Mouse (Mus musculus): Measurements from ENCODE around the gene Pde6g. TPM values are rescaled to one million over a fixed set of nuclear protein-coding genes. Genes with fewer than 3 reads are reported as not detected.

Pde6g gene
- total RNA-seq (2012; rRNA removed), result not detected in 2 replicates

DNA sequence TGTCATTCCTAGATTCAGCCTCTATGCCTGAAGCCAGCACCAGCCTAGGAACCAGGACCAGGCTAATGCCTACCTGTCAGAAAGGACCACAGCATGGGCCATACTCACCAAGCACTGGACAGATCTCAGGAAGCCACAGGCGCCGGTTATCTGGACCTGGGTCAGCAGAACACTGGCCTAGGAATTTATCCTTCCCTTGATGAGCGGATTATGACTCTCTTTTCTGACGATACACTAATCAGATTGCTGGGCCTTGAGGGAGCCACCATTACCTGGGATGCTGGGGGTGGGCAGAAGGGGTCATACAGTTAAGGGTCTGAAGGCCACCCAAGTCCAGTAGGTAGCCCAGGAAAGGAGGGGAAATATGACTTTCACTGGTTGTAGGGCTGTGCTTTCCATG is at the start of gene Pde6g:
TSS of gene Pde6g (minus strand) at position 195 of the 400 bp plus-strand sequence.
- DNase-seq (ENCODE audit: low read depth, low spot score), result no peak
- Histone ChIP-seq H3K27ac (ENCODE audit: insufficient read depth, low read depth, low read length, poor library complexity, severe bottlenecking) (no peak within 1 kb of the TSS), H3K4me1 (ENCODE audit: control insufficient read depth in 2 of 2, insufficient read depth in 2 of 2, low read length in 2 of 2, poor library complexity in 1 of 2) (peaks cover 0 to 3% of the 10 kb centered on the region in 2 experiments; a peak in 1 of 4 replicates), H3K4me3 (ENCODE audit: insufficient read depth in 1 of 2, low read depth in 1 of 2, low read length in 2 of 2, poor library complexity in 1 of 2, severe bottlenecking in 1 of 2) (no peak within 1 kb of the TSS), H3K9me3 (ENCODE audit: control insufficient read depth, insufficient read depth, low read depth, low read length) (no peaks in the 10 kb centered on the region), H3K9ac (ENCODE audit: insufficient read depth, low read depth, low read length, poor library complexity, severe bottlenecking) (no peak within 1 kb of the TSS), H3K36me3 (ENCODE audit: control insufficient read depth, insufficient read depth, low read length, poor library complexity, severe bottlenecking) (peaks cover 2% of the 10 kb centered on the region; the same call in 1 of the 2 replicates)
- in situ Hi-C loops (cut with MboI; ENCODE audit: low sequenced_read_pairs in 2 of 2, unreplicated experiment in 2 of 2), result no loop called here
- no peak for TF ChIP-seq MAFK (IDR thresholded peaks at IDR 0.05; ENCODE audit: insufficient read depth, low read depth, low read length)
- no peak for TF ChIP-seq ZC3H11A (IDR thresholded peaks at IDR 0.05; ENCODE audit: borderline replicate concordance, low read depth, low read length)
- no peak for TF ChIP-seq HCFC1 (IDR thresholded peaks at IDR 0.05; ENCODE audit: borderline replicate concordance, insufficient read depth, low read length)
- TF ChIP-seq CHD2 (IDR thresholded peaks at IDR 0.05; ENCODE audit: low read depth, low read length), result no peak
- TF ChIP-seq ZNF384 (IDR thresholded peaks at IDR 0.05; ENCODE audit: low read depth, low read length), result no peak

DNA sequence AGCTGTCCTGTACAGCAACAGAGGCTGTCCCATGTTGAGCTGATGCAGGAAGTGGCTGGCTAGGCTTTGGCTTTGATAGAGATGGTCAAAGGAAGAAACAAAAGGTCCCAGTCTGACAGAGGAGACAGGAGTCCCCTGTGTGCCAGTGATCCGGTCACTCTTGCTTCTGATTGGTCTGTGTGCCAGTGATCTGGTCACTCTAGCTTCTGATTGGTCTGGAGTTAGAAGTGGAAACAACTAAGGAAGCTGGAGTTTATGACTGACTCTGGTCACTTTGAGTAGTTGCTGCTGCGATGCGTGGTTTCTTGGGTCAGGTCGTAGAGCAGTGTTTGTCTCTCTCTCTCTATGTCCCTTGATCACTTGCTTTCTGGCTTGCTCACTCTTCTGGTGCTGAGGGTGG is 48.4 kb upstream of the Pde6g start:
- no peak overlapping the region for H3K4me3 ChIP-seq (ENCODE audit: insufficient read depth in 1 of 2, low read depth in 1 of 2, low read length in 2 of 2, poor library complexity in 1 of 2, severe bottlenecking in 1 of 2)
- in situ Hi-C loops (cut with MboI; ENCODE audit: low sequenced_read_pairs in 2 of 2, unreplicated experiment in 2 of 2), result no loop called here
- no peak for DNase-seq (ENCODE audit: low read depth, low spot score)
- H3K27ac ChIP-seq (ENCODE audit: insufficient read depth, low read depth, low read length, poor library complexity, severe bottlenecking), result no peak overlapping the region
- H3K9me3 ChIP-seq (ENCODE audit: control insufficient read depth, insufficient read depth, low read depth, low read length), result no peaks in the 10 kb centered on the region
- no peak overlapping the region for H3K9ac ChIP-seq (ENCODE audit: insufficient read depth, low read depth, low read length, poor library complexity, severe bottlenecking)
- peaks cover 0 to 2% of the 10 kb centered on the region in 2 experiments; a peak in 1 of 4 replicates for H3K4me1 ChIP-seq (ENCODE audit: control insufficient read depth in 2 of 2, insufficient read depth in 2 of 2, low read length in 2 of 2, poor library complexity in 1 of 2)
- TF ChIP-seq CHD2 (IDR thresholded peaks at IDR 0.05; ENCODE audit: low read depth, low read length) (no peak), ZNF384 (IDR thresholded peaks at IDR 0.05; ENCODE audit: low read depth, low read length) (no peak), ZC3H11A (IDR thresholded peaks at IDR 0.05; ENCODE audit: borderline replicate concordance, low read depth, low read length) (no peak), HCFC1 (IDR thresholded peaks at IDR 0.05; ENCODE audit: borderline replicate concordance, insufficient read depth, low read length) (no peak), MAFK (IDR thresholded peaks at IDR 0.05; ENCODE audit: insufficient read depth, low read depth, low read length) (no peak)
- peaks cover 15% of the 10 kb centered on the region for H3K36me3 ChIP-seq (ENCODE audit: control insufficient read depth, insufficient read depth, low read length, poor library complexity, severe bottlenecking)

DNA sequence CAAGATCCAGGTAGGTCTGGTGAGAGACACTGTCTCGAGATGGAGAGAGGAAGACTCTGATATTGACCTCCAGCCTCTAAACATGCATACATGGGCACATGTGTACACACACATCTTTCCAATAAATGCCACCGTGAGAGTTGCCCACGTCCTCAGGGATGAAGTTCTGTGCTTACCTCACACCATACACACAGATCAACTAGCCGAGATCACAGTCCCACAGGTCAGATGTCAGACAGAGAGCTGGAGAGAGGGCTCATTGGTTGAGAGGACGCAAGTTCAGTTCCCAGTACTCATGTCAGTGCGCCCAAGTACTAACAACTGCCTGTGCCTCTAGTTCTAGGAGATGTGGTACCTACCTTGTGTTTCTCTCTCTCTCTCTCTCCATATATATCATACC is 47.7 kb upstream of the Pde6g start:
- in situ Hi-C loops (cut with MboI; ENCODE audit: low sequenced_read_pairs in 2 of 2, unreplicated experiment in 2 of 2), result no loop called here
- Histone ChIP-seq H3K4me1 (ENCODE audit: control insufficient read depth in 2 of 2, insufficient read depth in 2 of 2, low read length in 2 of 2, poor library complexity in 1 of 2) (peaks cover 0 to 2% of the 10 kb centered on the region in 2 experiments; a peak in 1 of 4 replicates), H3K9ac (ENCODE audit: insufficient read depth, low read depth, low read length, poor library complexity, severe bottlenecking) (no peak overlapping the region), H3K4me3 (ENCODE audit: insufficient read depth in 1 of 2, low read depth in 1 of 2, low read length in 2 of 2, poor library complexity in 1 of 2, severe bottlenecking in 1 of 2) (no peak overlapping the region), H3K27ac (ENCODE audit: insufficient read depth, low read depth, low read length, poor library complexity, severe bottlenecking) (no peak overlapping the region), H3K9me3 (ENCODE audit: control insufficient read depth, insufficient read depth, low read depth, low read length) (no peaks in the 10 kb centered on the region), H3K36me3 (ENCODE audit: control insufficient read depth, insufficient read depth, low read length, poor library complexity, severe bottlenecking) (peaks cover 19% of the 10 kb centered on the region)
- no peak for DNase-seq (ENCODE audit: low read depth, low spot score)
- TF ChIP-seq CHD2 (IDR thresholded peaks at IDR 0.05; ENCODE audit: low read depth, low read length), result no peak
- TF ChIP-seq MAFK (IDR thresholded peaks at IDR 0.05; ENCODE audit: insufficient read depth, low read depth, low read length), result no peak
- no peak for TF ChIP-seq HCFC1 (IDR thresholded peaks at IDR 0.05; ENCODE audit: borderline replicate concordance, insufficient read depth, low read length)
- no peak for TF ChIP-seq ZNF384 (IDR thresholded peaks at IDR 0.05; ENCODE audit: low read depth, low read length)
- TF ChIP-seq ZC3H11A (IDR thresholded peaks at IDR 0.05; ENCODE audit: borderline replicate concordance, low read depth, low read length), result no peak

DNA sequence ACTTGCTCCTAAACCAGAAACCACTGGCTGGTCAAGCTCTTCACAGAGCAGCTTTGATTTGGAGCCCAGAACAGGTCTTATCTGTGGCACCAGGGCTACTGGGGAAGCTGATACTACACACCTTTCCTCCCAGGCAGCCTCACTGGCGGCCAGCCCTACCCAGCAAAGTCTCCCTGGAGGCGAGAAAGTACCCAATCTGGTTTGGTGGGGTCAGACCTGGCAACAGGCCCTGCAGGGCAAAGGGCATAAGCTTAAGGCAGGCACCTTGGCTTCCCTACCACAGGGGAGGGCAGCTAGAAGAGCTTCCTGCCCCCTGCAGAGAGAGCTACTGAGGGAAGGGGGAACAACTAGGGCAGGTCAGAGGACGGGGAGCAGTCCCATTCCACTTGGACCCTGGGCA is 47.1 kb upstream of the Pde6g start:
- H3K4me3 ChIP-seq (ENCODE audit: insufficient read depth in 1 of 2, low read depth in 1 of 2, low read length in 2 of 2, poor library complexity in 1 of 2, severe bottlenecking in 1 of 2), result no peak overlapping the region
- DNase-seq (ENCODE audit: low read depth, low spot score), result no peak
- in situ Hi-C loops (cut with MboI; ENCODE audit: low sequenced_read_pairs in 2 of 2, unreplicated experiment in 2 of 2), result no loop called here
- TF ChIP-seq HCFC1 (IDR thresholded peaks at IDR 0.05; ENCODE audit: borderline replicate concordance, insufficient read depth, low read length), result no peak
- TF ChIP-seq ZNF384 (IDR thresholded peaks at IDR 0.05; ENCODE audit: low read depth, low read length), result no peak
- TF ChIP-seq CHD2 (IDR thresholded peaks at IDR 0.05; ENCODE audit: low read depth, low read length), result no peak
- no peak for TF ChIP-seq MAFK (IDR thresholded peaks at IDR 0.05; ENCODE audit: insufficient read depth, low read depth, low read length)
- TF ChIP-seq ZC3H11A (IDR thresholded peaks at IDR 0.05; ENCODE audit: borderline replicate concordance, low read depth, low read length), result no peak
- H3K36me3 ChIP-seq (ENCODE audit: control insufficient read depth, insufficient read depth, low read length, poor library complexity, severe bottlenecking), result peaks cover 24% of the 10 kb centered on the region
- H3K27ac ChIP-seq (ENCODE audit: insufficient read depth, low read depth, low read length, poor library complexity, severe bottlenecking), result no peak overlapping the region
- H3K9me3 ChIP-seq (ENCODE audit: control insufficient read depth, insufficient read depth, low read depth, low read length), result no peaks in the 10 kb centered on the region
- no peak overlapping the region for H3K9ac ChIP-seq (ENCODE audit: insufficient read depth, low read depth, low read length, poor library complexity, severe bottlenecking)
- H3K4me1 ChIP-seq (ENCODE audit: control insufficient read depth in 2 of 2, insufficient read depth in 2 of 2, low read length in 2 of 2, poor library complexity in 1 of 2), result peaks cover 0 to 2% of the 10 kb centered on the region in 2 experiments; a peak in 1 of 4 replicates
